Mouse (Mus musculus): ENCODE measurements around the gene Sprr2a1. TPM values are rescaled to one million over a fixed set of nuclear protein-coding genes. Genes with fewer than 3 reads are reported as not detected.
"Not testable (repeated sequence)": the region's sequence is repeated elsewhere in the genome, so short reads cannot be mapped to it uniquely, and the experiment has no call there.

Gene Sprr2a1
- total and polyA plus RNA-seq, 3 experiments = not detected

- H3K4me3 ChIP-seq (replicated peaks in 1 of 3; ENCODE audit: low read depth in 2 of 3, low read length in 2 of 3, poor library complexity in 1 of 3); H3K27ac ChIP-seq (ENCODE audit: insufficient read depth, low read depth); DNase-seq (ENCODE audit: extremely low read depth); dilution Hi-C loops (cut with MboI; ENCODE audit: extremely low pct_ligation_motif_present, extremely low pct_unique_long_range_greater_than_20kb, low sequenced_read_pairs); H3K9me3 ChIP-seq (replicated peaks; ENCODE audit: low read length); in situ Hi-C loops (cut with MboI; ENCODE audit: low pct_ligation_motif_present, low pct_unique_long_range_greater_than_20kb, low sequenced_read_pairs); H3K36me3 ChIP-seq (replicated peaks in 1 of 2; ENCODE audit: control insufficient read depth in 1 of 2, insufficient read depth in 1 of 2, low read length in 1 of 2); H3K9ac ChIP-seq (ENCODE audit: insufficient read depth, low read depth); H3K4me2 ChIP-seq (ENCODE audit: insufficient read depth, low read depth, poor library complexity, severe bottlenecking); H3K4me1 ChIP-seq (ENCODE audit: control insufficient read depth in 1 of 2, insufficient read depth in 2 of 2); H3K79me2 ChIP-seq (replicated peaks; ENCODE audit: control insufficient read depth, extremely low read depth, insufficient read depth, poor library complexity, severe bottlenecking); H3K27me3 ChIP-seq (replicated peaks): not testable (repeated sequence)
Measured at GRCm38 (mm10) chr3:92239197-92239596, 23.6 kb downstream of the Sprr2a1 start.

GRCm38 (mm10) chr3:92244833-92245232 is 29.2 kb downstream of the Sprr2a1 start:
- dilution Hi-C loops (cut with MboI; ENCODE audit: extremely low pct_ligation_motif_present, extremely low pct_unique_long_range_greater_than_20kb, low sequenced_read_pairs); H3K36me3 ChIP-seq (replicated peaks in 1 of 2; ENCODE audit: control insufficient read depth in 1 of 2, insufficient read depth in 1 of 2, low read length in 1 of 2); H3K9ac ChIP-seq (ENCODE audit: insufficient read depth, low read depth); DNase-seq (ENCODE audit: extremely low read depth); in situ Hi-C loops (cut with MboI; ENCODE audit: low pct_ligation_motif_present, low pct_unique_long_range_greater_than_20kb, low sequenced_read_pairs); H3K4me1 ChIP-seq (ENCODE audit: control insufficient read depth in 1 of 2, insufficient read depth in 2 of 2); H3K27me3 ChIP-seq (replicated peaks); H3K79me2 ChIP-seq (replicated peaks; ENCODE audit: control insufficient read depth, extremely low read depth, insufficient read depth, poor library complexity, severe bottlenecking); H3K4me2 ChIP-seq (ENCODE audit: insufficient read depth, low read depth, poor library complexity, severe bottlenecking); H3K9me3 ChIP-seq (replicated peaks; ENCODE audit: low read length); H3K4me3 ChIP-seq (replicated peaks in 1 of 3; ENCODE audit: low read depth in 2 of 3, low read length in 2 of 3, poor library complexity in 1 of 3); H3K27ac ChIP-seq (ENCODE audit: insufficient read depth, low read depth): not testable (repeated sequence)

- H3K4me1 ChIP-seq (ENCODE audit: control insufficient read depth in 1 of 2, insufficient read depth in 2 of 2); H3K9me3 ChIP-seq (replicated peaks; ENCODE audit: low read length); H3K4me3 ChIP-seq (replicated peaks in 1 of 3; ENCODE audit: low read depth in 2 of 3, low read length in 2 of 3, poor library complexity in 1 of 3); dilution Hi-C loops (cut with MboI; ENCODE audit: extremely low pct_ligation_motif_present, extremely low pct_unique_long_range_greater_than_20kb, low sequenced_read_pairs); H3K4me2 ChIP-seq (ENCODE audit: insufficient read depth, low read depth, poor library complexity, severe bottlenecking); H3K36me3 ChIP-seq (replicated peaks in 1 of 2; ENCODE audit: control insufficient read depth in 1 of 2, insufficient read depth in 1 of 2, low read length in 1 of 2); H3K27ac ChIP-seq (ENCODE audit: insufficient read depth, low read depth); DNase-seq (ENCODE audit: extremely low read depth); H3K9ac ChIP-seq (ENCODE audit: insufficient read depth, low read depth); H3K79me2 ChIP-seq (replicated peaks; ENCODE audit: control insufficient read depth, extremely low read depth, insufficient read depth, poor library complexity, severe bottlenecking); in situ Hi-C loops (cut with MboI; ENCODE audit: low pct_ligation_motif_present, low pct_unique_long_range_greater_than_20kb, low sequenced_read_pairs); H3K27me3 ChIP-seq (replicated peaks): not testable (repeated sequence)
Measured at GRCm38 (mm10) chr3:92246245-92246644, 30.6 kb downstream of the Sprr2a1 start.

GRCm38 (mm10) chr3:92248494-92248893 is 32.9 kb downstream of the Sprr2a1 start:
- in situ Hi-C loops (cut with MboI; ENCODE audit: low pct_ligation_motif_present, low pct_unique_long_range_greater_than_20kb, low sequenced_read_pairs); H3K36me3 ChIP-seq (replicated peaks in 1 of 2; ENCODE audit: control insufficient read depth in 1 of 2, insufficient read depth in 1 of 2, low read length in 1 of 2); dilution Hi-C loops (cut with MboI; ENCODE audit: extremely low pct_ligation_motif_present, extremely low pct_unique_long_range_greater_than_20kb, low sequenced_read_pairs): not testable (repeated sequence)

GRCm38 (mm10) chr3:92250450-92250849 is 34.9 kb downstream of the Sprr2a1 start:
- H3K4me3 ChIP-seq (replicated peaks in 1 of 3; ENCODE audit: low read depth in 2 of 3, low read length in 2 of 3, poor library complexity in 1 of 3); in situ Hi-C loops (cut with MboI; ENCODE audit: low pct_ligation_motif_present, low pct_unique_long_range_greater_than_20kb, low sequenced_read_pairs); dilution Hi-C loops (cut with MboI; ENCODE audit: extremely low pct_ligation_motif_present, extremely low pct_unique_long_range_greater_than_20kb, low sequenced_read_pairs); H3K4me2 ChIP-seq (ENCODE audit: insufficient read depth, low read depth, poor library complexity, severe bottlenecking); H3K36me3 ChIP-seq (replicated peaks in 1 of 2; ENCODE audit: control insufficient read depth in 1 of 2, insufficient read depth in 1 of 2, low read length in 1 of 2); H3K27ac ChIP-seq (ENCODE audit: insufficient read depth, low read depth); H3K9ac ChIP-seq (ENCODE audit: insufficient read depth, low read depth); H3K79me2 ChIP-seq (replicated peaks; ENCODE audit: control insufficient read depth, extremely low read depth, insufficient read depth, poor library complexity, severe bottlenecking); H3K9me3 ChIP-seq (replicated peaks; ENCODE audit: low read length); DNase-seq (ENCODE audit: extremely low read depth); H3K4me1 ChIP-seq (ENCODE audit: control insufficient read depth in 1 of 2, insufficient read depth in 2 of 2); H3K27me3 ChIP-seq (replicated peaks): not testable (repeated sequence)

More at GRCm38 (mm10) chr3:92248494-92248893, 32.9 kb downstream of the Sprr2a1 start:
- H3K9ac ChIP-seq (ENCODE audit: insufficient read depth, low read depth); H3K9me3 ChIP-seq (replicated peaks; ENCODE audit: low read length); H3K4me3 ChIP-seq (replicated peaks in 1 of 3; ENCODE audit: low read depth in 2 of 3, low read length in 2 of 3, poor library complexity in 1 of 3); H3K4me2 ChIP-seq (ENCODE audit: insufficient read depth, low read depth, poor library complexity, severe bottlenecking); DNase-seq (ENCODE audit: extremely low read depth); H3K27me3 ChIP-seq (replicated peaks); H3K27ac ChIP-seq (ENCODE audit: insufficient read depth, low read depth); H3K79me2 ChIP-seq (replicated peaks; ENCODE audit: control insufficient read depth, extremely low read depth, insufficient read depth, poor library complexity, severe bottlenecking); H3K4me1 ChIP-seq (ENCODE audit: control insufficient read depth in 1 of 2, insufficient read depth in 2 of 2): not testable (repeated sequence)

DNA sequence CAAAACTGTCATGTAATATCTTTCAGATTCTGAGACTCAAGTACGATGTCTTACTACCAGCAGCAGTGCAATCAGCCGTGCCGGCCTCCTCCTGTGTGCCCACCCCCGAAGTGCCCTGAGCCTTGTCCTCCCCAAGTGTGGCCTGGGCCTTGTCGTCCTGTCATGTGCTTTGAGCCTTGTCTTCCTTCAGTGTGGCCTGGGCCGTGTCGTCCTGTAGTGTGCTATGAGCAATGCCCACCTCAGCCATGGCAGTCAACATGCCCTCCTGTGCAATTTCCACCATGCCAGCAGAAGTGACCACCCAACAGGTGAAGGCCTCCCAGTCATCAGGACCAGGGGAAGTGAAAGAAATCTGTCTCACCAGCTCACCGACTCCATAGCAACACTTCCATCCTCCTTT is 38.3 kb downstream of the Sprr2a1 start:
- in situ Hi-C loops (cut with MboI; ENCODE audit: low pct_ligation_motif_present, low pct_unique_long_range_greater_than_20kb, low sequenced_read_pairs); dilution Hi-C loops (cut with MboI; ENCODE audit: extremely low pct_ligation_motif_present, extremely low pct_unique_long_range_greater_than_20kb, low sequenced_read_pairs); H3K27me3 ChIP-seq (replicated peaks); H3K9ac ChIP-seq (ENCODE audit: insufficient read depth, low read depth); H3K9me3 ChIP-seq (replicated peaks; ENCODE audit: low read length); H3K36me3 ChIP-seq (replicated peaks in 1 of 2; ENCODE audit: control insufficient read depth in 1 of 2, insufficient read depth in 1 of 2, low read length in 1 of 2); H3K4me1 ChIP-seq (ENCODE audit: control insufficient read depth in 1 of 2, insufficient read depth in 2 of 2); DNase-seq (ENCODE audit: extremely low read depth); H3K4me3 ChIP-seq (replicated peaks in 1 of 3; ENCODE audit: low read depth in 2 of 3, low read length in 2 of 3, poor library complexity in 1 of 3); H3K27ac ChIP-seq (ENCODE audit: insufficient read depth, low read depth); H3K79me2 ChIP-seq (replicated peaks; ENCODE audit: control insufficient read depth, extremely low read depth, insufficient read depth, poor library complexity, severe bottlenecking); H3K4me2 ChIP-seq (ENCODE audit: insufficient read depth, low read depth, poor library complexity, severe bottlenecking): not testable (repeated sequence)
